Mouse (Mus musculus): Measurements from ENCODE around the gene Egln3. TPM values are rescaled to one million over a fixed set of nuclear protein-coding genes. Genes with fewer than 3 reads are reported as not detected.
A peak's percentile ranks its signal among the peaks of the same experiment; 100 is the strongest.

Egln3 gene
- polyA plus RNA-seq (2012; ENCODE audit: insufficient read depth, insufficient read length, missing spikeins), result 2.8 and 9.9 TPM in 2 replicates

GRCm38 (mm10) chr12:54203656-54204045 lies at the start of gene Egln3:
Egln3 (minus strand) TSS chr12:54203860.
- no peak within 1 kb of the TSS for H3K27ac ChIP-seq (replicated peaks; ENCODE audit: low read depth, low read length)
- no peaks in the 10 kb centered on the region for H3K4me1 ChIP-seq (ENCODE audit: control insufficient read depth, insufficient read depth, insufficient read length, low read length)
- H3K4me3 ChIP-seq (ENCODE audit: insufficient read depth, low read depth, low read length), result peak within 1 kb of the TSS; percentile 61

DNA sequence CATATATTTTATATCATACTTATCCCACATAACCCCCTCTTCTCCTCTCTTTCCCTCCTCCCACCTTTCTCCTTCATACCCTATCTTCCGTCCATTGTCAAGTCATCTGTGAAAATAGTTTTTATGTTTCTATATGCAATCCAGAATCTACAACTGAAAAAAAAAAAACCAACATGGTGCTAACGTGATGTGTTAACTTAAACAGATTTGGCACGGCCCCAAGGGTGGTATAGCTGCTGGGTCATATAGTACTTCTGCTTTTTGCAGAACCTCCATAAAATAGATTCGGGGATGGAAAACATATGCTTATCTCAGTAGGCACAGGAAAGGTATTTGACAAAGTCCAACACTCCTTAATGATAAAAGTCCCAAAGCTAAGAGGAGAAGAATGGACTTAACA lies 49.8 kb upstream of the Egln3 start:
- H3K27ac ChIP-seq (replicated peaks; ENCODE audit: low read depth, low read length), result no peak overlapping the region
- no peak overlapping the region for H3K4me3 ChIP-seq (ENCODE audit: insufficient read depth, low read depth, low read length)
- no peaks in the 10 kb centered on the region for H3K4me1 ChIP-seq (ENCODE audit: control insufficient read depth, insufficient read depth, insufficient read length, low read length)

DNA sequence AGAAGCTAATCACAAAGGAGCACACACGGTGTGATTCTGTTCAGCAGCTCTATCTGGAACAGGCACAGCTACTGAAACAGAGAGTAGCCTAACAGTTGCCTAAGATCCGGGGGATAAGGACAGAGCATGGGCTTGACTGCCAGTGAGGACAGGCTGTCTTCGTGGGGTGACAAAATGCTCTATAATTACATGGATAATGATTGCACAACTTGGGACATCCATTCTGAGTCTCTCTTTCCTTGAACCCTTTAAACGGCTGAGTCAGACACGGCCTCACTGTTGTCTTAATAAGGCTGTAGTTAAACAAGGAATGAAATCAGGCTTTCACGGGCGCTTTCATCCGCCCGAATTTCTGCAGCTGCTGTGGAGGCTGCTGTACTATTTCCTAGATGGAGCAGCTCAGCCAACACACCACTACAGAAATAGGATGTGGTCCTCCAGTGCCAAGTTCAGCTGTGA lies 48.3 kb upstream of the Egln3 start:
- Histone ChIP-seq H3K4me3 (ENCODE audit: insufficient read depth, low read depth, low read length) (no peak overlapping the region), H3K4me1 (ENCODE audit: control insufficient read depth, insufficient read depth, insufficient read length, low read length) (peaks cover 2% of the 10 kb centered on the region; the same call in 1 of the 2 replicates), H3K27ac (replicated peaks; ENCODE audit: low read depth, low read length) (no peak overlapping the region)

DNA sequence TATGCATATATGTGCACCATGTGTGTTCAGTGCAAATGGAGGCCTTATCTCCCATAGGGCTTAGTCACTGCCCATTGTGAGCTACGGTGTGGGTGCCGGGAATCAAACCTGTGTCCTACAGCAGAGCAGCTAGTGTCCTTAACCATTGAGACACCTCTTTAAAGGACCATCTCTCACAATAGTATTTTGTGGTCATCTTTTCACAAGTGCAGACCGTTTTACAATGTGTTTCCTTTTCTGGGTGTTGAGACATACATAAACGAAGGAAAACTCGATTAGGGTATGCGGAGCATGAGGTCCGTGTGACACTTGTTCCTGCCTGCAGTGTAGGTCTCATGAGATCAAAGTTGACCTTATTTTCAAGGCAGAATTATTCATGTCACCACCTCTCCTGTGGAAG lies 44.2 kb upstream of the Egln3 start:
- Histone ChIP-seq H3K4me1 (ENCODE audit: control insufficient read depth, insufficient read depth, insufficient read length, low read length) (peaks cover 2% of the 10 kb centered on the region; the same call in 1 of the 2 replicates), H3K4me3 (ENCODE audit: insufficient read depth, low read depth, low read length) (no peak overlapping the region), H3K27ac (replicated peaks; ENCODE audit: low read depth, low read length) (no peak overlapping the region)

GRCm38 (mm10) chr12:54243158-54243557 lies 39.5 kb upstream of the Egln3 start:
- Histone ChIP-seq H3K4me1 (ENCODE audit: control insufficient read depth, insufficient read depth, insufficient read length, low read length) (peaks cover 2% of the 10 kb centered on the region; the same call in 1 of the 2 replicates), H3K27ac (replicated peaks; ENCODE audit: low read depth, low read length) (no peak overlapping the region), H3K4me3 (ENCODE audit: insufficient read depth, low read depth, low read length) (no peak overlapping the region)

DNA sequence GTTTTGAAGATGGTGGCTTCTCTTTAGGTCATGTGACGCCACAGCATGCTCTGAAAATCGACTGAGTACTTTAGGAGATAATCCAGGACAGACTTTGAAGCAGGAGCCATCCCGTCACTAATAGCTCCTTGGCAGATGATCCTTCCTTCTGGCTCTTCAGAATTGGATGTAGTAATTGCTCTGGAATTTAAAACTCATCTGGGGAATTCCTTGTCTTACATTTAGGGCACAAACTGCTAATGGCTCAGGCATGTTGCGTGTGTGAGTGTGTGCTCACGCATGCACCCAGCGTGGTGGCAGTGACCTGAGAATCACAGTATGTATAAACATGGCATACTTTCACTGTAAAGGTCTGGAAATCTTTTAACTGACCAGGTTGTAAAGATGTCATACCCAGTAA lies 38.3 kb upstream of the Egln3 start:
- no peak overlapping the region for H3K4me3 ChIP-seq (ENCODE audit: insufficient read depth, low read depth, low read length)
- H3K27ac ChIP-seq (replicated peaks; ENCODE audit: low read depth, low read length), result no peak overlapping the region
- no peaks in the 10 kb centered on the region for H3K4me1 ChIP-seq (ENCODE audit: control insufficient read depth, insufficient read depth, insufficient read length, low read length)

DNA sequence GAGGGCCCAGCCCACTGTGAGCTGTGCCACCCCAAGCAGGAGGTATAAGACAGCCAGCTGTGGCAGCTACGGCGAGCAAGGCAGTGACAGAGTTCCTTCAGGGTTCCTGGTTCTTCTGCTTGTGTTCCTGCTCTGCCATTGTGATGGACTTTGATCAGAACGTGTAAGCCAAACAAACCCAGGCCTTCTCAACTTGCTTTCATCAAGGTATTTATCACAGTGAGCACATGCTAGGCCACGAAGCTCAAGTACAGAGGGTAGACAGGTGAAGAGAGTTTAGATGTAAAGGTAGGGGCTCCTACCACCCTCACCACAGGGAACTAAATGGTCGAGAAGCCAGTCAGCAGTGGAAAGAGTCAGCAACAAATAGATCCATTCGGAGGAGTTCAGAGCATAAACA lies 30.1 kb upstream of the Egln3 start:
- H3K27ac ChIP-seq (replicated peaks; ENCODE audit: low read depth, low read length), result no peak overlapping the region
- no peak overlapping the region for H3K4me3 ChIP-seq (ENCODE audit: insufficient read depth, low read depth, low read length)
- no peaks in the 10 kb centered on the region for H3K4me1 ChIP-seq (ENCODE audit: control insufficient read depth, insufficient read depth, insufficient read length, low read length)

DNA sequence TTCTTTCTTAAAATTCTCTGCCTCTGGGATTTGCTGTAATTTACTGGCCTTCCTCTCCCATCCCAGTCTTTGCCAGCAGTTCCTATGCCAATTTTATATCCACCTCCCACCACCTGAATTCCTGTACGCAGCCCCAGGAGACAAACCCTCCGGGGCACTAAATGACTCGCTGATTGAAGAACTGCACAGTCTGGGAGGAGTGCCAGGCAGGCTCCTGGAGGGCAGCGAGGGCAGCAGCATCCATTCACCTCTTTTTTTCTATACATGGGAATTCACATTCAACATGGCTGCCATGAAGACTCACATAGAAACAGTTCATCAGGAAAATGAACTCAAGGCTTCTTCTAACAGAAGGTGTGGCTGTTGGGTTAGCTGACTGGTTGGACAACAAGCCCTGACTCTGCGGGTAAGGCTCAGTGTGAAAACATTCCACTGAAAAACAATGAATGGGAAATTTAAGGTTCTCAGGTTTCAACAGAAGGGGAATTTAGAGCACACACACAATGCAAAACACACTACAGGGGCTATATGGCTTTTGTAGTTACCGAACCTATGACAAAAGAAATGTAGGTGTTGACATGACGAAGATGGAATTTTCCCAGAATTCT lies 29.4 kb upstream of the Egln3 start:
- Histone ChIP-seq H3K27ac (replicated peaks; ENCODE audit: low read depth, low read length) (no peak overlapping the region), H3K4me1 (ENCODE audit: control insufficient read depth, insufficient read depth, insufficient read length, low read length) (no peaks in the 10 kb centered on the region), H3K4me3 (ENCODE audit: insufficient read depth, low read depth, low read length) (no peak overlapping the region)

GRCm38 (mm10) chr12:54232456-54232855 lies 28.8 kb upstream of the Egln3 start:
- Histone ChIP-seq H3K4me3 (ENCODE audit: insufficient read depth, low read depth, low read length) (no peak overlapping the region), H3K4me1 (ENCODE audit: control insufficient read depth, insufficient read depth, insufficient read length, low read length) (no peaks in the 10 kb centered on the region)

GRCm38 (mm10) chr12:54227551-54227950 lies 23.9 kb upstream of the Egln3 start:
- no peaks in the 10 kb centered on the region for H3K4me1 ChIP-seq (ENCODE audit: control insufficient read depth, insufficient read depth, insufficient read length, low read length)
- H3K4me3 ChIP-seq (ENCODE audit: insufficient read depth, low read depth, low read length), result no peak overlapping the region
- no peak overlapping the region for H3K27ac ChIP-seq (replicated peaks; ENCODE audit: low read depth, low read length)

More at GRCm38 (mm10) chr12:54232456-54232855, 28.8 kb upstream of the Egln3 start:
- no peak overlapping the region for H3K27ac ChIP-seq (replicated peaks; ENCODE audit: low read depth, low read length)

DNA sequence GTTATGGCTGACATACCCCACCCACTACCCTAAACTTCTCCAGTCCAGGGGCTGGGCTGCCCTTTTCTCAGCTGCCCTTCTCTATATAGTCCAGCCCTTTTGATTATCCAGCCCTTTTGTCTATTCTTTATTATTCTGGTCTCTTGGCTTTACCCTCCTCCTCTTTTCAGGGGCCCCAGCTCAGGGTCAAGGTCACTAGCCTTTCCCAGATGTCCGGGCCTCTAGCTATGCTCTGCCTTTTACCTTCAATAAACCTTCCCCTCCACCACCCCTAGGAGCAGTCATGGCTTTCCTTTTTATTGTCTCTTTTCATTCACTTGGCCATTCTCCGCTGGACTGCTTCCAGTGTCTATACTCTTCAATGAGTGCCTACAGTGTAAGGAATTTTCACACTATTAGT lies 22.7 kb upstream of the Egln3 start:
- Histone ChIP-seq H3K27ac (replicated peaks; ENCODE audit: low read depth, low read length) (no peak overlapping the region), H3K4me3 (ENCODE audit: insufficient read depth, low read depth, low read length) (no peak overlapping the region), H3K4me1 (ENCODE audit: control insufficient read depth, insufficient read depth, insufficient read length, low read length) (no peaks in the 10 kb centered on the region)

DNA sequence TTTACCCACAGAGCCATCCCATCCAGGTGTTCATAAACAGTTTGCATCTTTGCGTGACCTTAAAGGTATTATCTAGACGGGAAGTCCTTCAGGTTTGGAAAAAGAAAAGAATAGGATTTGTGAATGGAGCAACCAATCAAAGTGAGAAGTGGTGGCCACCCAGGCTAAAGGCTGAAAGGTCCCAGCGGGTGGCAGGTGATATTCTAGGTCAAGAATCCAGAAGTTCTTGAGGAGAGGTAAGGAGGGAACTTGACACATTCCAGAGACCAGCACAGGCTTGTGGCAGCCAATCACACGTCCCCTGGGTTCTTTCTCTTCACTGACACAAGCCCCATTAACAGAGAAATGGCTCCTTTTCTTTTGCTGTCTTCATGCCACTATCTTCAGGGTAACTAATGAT lies 21.9 kb upstream of the Egln3 start:
- H3K27ac ChIP-seq (replicated peaks; ENCODE audit: low read depth, low read length), result no peak overlapping the region
- no peak overlapping the region for H3K4me3 ChIP-seq (ENCODE audit: insufficient read depth, low read depth, low read length)
- H3K4me1 ChIP-seq (ENCODE audit: control insufficient read depth, insufficient read depth, insufficient read length, low read length), result no peaks in the 10 kb centered on the region

DNA sequence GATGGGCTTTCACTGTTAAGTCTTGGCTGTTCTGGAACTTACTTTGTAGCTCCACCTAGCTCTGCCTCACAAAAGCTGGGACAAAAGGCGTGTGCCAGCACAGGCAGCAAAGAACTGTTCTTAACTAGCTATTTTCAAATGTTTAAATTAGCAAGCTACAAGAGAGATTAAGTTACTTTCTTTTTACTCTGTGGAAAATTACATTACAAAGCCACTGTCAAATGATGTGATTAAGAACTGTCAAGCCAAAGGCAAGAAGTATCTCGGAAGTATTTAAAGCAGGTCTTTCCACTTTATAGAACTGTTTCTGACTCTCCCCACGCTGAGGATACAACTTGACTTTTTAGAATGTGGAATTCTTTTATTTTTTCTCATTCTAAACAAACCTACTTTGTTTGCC lies 21.4 kb upstream of the Egln3 start:
- H3K27ac ChIP-seq (replicated peaks; ENCODE audit: low read depth, low read length), result no peak overlapping the region
- no peaks in the 10 kb centered on the region for H3K4me1 ChIP-seq (ENCODE audit: control insufficient read depth, insufficient read depth, insufficient read length, low read length)
- no peak overlapping the region for H3K4me3 ChIP-seq (ENCODE audit: insufficient read depth, low read depth, low read length)

GRCm38 (mm10) chr12:54222036-54222760 lies 18.5 kb upstream of the Egln3 start:
- Histone ChIP-seq H3K4me3 (ENCODE audit: insufficient read depth, low read depth, low read length) (no peak overlapping the region), H3K27ac (replicated peaks; ENCODE audit: low read depth, low read length) (no peak overlapping the region)

DNA sequence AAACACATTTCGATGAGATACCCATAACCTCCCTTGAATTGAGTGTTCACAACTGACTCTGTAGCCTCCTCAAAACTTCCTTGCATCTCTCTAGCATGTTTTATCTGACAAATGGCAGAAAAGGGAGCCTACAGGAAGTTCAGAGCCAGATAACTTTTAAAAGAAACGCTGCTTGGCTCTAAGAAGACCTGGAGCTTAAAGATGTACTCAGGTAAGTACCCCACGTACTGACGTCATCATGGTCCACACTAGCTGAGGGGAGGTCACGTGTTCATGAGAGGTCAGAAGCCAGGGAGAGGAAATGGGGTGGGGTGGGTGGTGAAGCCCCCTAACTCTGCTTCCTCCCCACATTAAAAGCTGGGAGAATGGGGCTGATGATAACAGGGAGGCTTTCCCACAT lies 13.0 kb upstream of the Egln3 start:
- H3K4me1 ChIP-seq (ENCODE audit: control insufficient read depth, insufficient read depth, insufficient read length, low read length), result no peaks in the 10 kb centered on the region
- H3K27ac ChIP-seq (replicated peaks; ENCODE audit: low read depth, low read length), result no peak overlapping the region
- no peak overlapping the region for H3K4me3 ChIP-seq (ENCODE audit: insufficient read depth, low read depth, low read length)

More at GRCm38 (mm10) chr12:54222036-54222760, 18.5 kb upstream of the Egln3 start:
- no peaks in the 10 kb centered on the region for H3K4me1 ChIP-seq (ENCODE audit: control insufficient read depth, insufficient read depth, insufficient read length, low read length)

DNA sequence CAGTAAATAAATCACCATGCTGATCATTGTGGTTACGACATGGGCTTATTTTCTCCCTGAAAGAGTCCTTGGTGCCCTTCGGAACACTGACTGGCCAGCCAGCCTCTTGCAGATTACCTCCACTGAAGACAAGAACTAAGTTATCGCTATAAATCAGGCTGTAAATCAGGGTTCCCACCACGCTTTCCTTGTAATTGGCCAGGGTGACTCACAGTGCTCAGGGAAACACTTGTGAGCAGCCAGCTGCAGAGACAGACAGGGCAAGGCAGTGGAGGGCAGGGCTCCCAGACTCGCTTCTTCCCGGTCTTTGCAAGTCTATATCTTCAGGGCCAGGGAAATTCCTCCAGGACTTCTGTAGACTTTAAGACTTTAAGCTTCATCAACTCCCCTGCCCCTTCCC lies 10.8 kb upstream of the Egln3 start:
- Histone ChIP-seq H3K27ac (replicated peaks; ENCODE audit: low read depth, low read length) (no peak overlapping the region), H3K4me1 (ENCODE audit: control insufficient read depth, insufficient read depth, insufficient read length, low read length) (no peaks in the 10 kb centered on the region), H3K4me3 (ENCODE audit: insufficient read depth, low read depth, low read length) (no peak overlapping the region)

Measured in brown adipose tissue, adult 24 weeks (tissue).